Mouse (Mus musculus): Measurements from ENCODE around the gene Ctu1. TPM values are rescaled to one million over a fixed set of nuclear protein-coding genes. Genes with fewer than 3 reads are reported as not detected.

Gene Ctu1
- polyA plus RNA-seq (2015; fragmentation: Nextera tagmentation; extraction: Ambion mirVana): 19.9 and 22.3 TPM in 2 replicates

DNA sequence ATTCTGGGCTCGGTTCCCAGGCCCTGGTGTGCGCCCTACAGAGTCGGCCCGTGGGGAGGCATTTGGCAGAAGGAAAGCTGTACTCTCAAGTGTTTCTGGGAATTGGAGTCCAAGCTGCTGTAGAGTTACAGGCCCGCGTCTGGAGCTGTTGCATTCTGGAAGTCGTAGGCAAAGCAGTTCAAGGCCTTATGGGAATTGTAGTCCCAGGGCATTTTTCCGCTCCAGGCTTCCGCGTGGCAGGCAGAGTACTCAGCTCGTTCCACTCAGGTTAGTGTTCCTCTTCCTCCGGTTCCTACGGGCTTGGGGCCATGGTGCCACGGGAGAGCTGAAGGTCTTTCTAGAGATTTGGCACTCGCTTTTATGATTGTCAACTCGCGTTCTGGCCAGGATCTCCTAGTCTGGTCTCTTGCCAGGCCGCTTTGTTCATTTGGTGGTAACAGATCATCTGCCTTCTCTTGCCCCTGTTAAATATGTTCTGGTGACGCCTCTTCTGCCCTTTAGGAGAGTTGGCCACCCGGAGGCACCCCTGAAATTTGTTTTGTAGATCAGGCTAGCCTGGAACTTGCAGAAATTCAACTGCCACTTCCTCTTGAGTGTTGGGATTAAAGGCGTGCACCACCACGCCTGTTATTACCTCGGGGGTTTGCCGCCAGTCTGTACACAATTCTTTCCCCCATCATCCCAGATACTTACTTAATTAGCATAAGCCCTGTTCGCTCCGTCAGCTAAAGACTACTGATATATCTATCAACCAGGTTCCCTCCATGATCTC lies at the start of gene Ctu1:
TSS of gene Ctu1 (plus strand) at position 208 of the 772 bp plus-strand sequence.
- H3K9me3 ChIP-seq (replicated peaks): no peaks in the 10 kb centered on the region
- H3K27ac ChIP-seq (replicated peaks): peak within 1 kb of the TSS; percentile 60
- H3K9ac ChIP-seq (replicated peaks): peak within 1 kb of the TSS; percentile 72
- under 1% methylated on average over 26 of the region's 26 CpGs for WGBS
- peaks cover 27% of the 10 kb centered on the region for H3K36me3 ChIP-seq
- peak within 1 kb of the TSS; percentile 69 for H3K4me2 ChIP-seq
- peak; percentile 95 for ATAC-seq (ENCODE audit: low FRiP score)
- H3K4me1 ChIP-seq: peaks cover 13% of the 10 kb centered on the region
- H3K27me3 ChIP-seq (replicated peaks): no peaks in the 10 kb centered on the region
- peak within 1 kb of the TSS; percentile 66 for H3K4me3 ChIP-seq (replicated peaks)

DNA sequence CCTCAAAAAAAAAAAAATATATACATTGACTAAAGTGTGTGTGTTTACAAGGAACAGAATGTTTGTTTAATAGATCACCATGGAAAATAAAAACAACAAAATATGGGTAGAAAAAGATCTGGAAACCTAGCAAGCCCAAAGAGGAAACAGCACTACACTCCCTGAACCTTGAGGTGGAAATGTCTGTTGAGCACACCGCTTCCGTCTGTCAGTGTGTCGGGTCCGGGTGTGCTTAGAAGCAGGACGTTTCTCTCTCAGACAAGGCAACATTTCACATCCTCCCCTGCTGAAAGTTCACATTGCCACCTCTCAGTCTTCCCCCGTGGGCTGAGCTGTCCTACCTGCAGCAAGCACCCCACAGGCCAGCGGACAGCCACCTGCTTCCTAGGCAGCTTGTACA lies 48.9 kb upstream of the Ctu1 start:
- H3K9me3 ChIP-seq (replicated peaks): no peaks in the 10 kb centered on the region
- WGBS: 83% methylated on average over 7 of the region's 7 CpGs
- H3K4me2 ChIP-seq: no peak overlapping the region
- no peaks in the 10 kb centered on the region for H3K27me3 ChIP-seq (replicated peaks)
- ATAC-seq (ENCODE audit: low FRiP score): no peak
- no peak overlapping the region for H3K4me3 ChIP-seq (replicated peaks)
- H3K27ac ChIP-seq (replicated peaks): no peak overlapping the region
- peaks cover 3% of the 10 kb centered on the region; the same call in 1 of the 2 replicates for H3K4me1 ChIP-seq
- H3K36me3 ChIP-seq: no peaks in the 10 kb centered on the region
- H3K9ac ChIP-seq (replicated peaks): no peak overlapping the region

DNA sequence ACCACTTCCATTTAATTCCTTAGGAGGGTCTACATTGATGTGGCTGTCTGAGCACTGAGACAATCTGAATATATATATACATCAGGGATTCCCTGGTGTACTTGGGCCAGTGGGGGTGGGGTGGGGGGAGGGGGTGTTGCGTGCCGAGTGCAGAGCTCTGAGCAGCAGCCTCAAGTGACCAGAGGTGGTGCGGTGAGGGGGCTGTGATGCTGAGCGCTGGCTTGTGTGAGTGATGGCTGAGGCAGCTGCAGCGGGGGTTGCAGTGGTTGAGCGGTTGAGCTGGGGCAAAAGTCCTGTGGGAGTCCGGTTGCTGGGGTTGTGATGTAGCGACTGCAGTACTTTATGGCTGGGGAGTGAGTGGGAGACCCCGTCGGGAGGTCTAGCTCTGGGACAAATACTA lies 48.0 kb upstream of the Ctu1 start:
- Histone ChIP-seq H3K4me1 (peaks cover 3% of the 10 kb centered on the region; the same call in 1 of the 2 replicates), H3K4me3 (replicated peaks) (no peak overlapping the region), H3K36me3 (no peaks in the 10 kb centered on the region), H3K9me3 (replicated peaks) (no peaks in the 10 kb centered on the region), H3K27me3 (replicated peaks) (no peaks in the 10 kb centered on the region), H3K27ac (replicated peaks) (no peak overlapping the region), H3K4me2 (peak overlapping the region; percentile 39), H3K9ac (replicated peaks) (no peak overlapping the region)
- 11% methylated on average over 10 of the region's 10 CpGs for WGBS
- no peak for ATAC-seq (ENCODE audit: low FRiP score)

DNA sequence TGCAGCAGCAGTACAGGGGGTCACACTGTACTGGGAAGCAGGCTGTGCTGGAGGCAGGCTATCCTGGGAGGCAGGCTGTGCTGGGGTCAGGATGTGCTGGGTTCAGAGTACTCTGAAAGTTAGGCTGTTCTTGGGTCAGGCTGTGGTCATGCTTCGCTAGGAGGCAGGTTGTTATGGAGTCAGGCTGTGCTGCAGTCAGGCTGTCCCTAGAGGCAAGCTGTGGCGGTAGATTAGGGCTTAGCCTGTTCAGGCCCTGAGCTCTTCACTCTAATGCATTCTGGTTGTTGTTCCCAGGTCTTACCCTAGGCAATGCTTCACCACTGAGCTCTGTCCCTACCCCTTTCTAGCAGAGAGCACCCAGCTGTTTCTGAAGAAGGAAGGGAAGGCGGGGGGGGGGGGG lies 46.8 kb upstream of the Ctu1 start:
- Histone ChIP-seq H3K9me3 (replicated peaks) (no peaks in the 10 kb centered on the region), H3K9ac (replicated peaks) (no peak overlapping the region), H3K4me2 (no peak overlapping the region), H3K27me3 (replicated peaks) (no peaks in the 10 kb centered on the region), H3K36me3 (no peaks in the 10 kb centered on the region), H3K27ac (replicated peaks) (no peak overlapping the region), H3K4me1 (peaks cover 3% of the 10 kb centered on the region; the same call in 1 of the 2 replicates), H3K4me3 (replicated peaks) (no peak overlapping the region)
- ATAC-seq (ENCODE audit: low FRiP score): peak; percentile 21; the same call in 1 of the 2 replicates
- 84% methylated on average over 3 of the region's 3 CpGs for WGBS

DNA sequence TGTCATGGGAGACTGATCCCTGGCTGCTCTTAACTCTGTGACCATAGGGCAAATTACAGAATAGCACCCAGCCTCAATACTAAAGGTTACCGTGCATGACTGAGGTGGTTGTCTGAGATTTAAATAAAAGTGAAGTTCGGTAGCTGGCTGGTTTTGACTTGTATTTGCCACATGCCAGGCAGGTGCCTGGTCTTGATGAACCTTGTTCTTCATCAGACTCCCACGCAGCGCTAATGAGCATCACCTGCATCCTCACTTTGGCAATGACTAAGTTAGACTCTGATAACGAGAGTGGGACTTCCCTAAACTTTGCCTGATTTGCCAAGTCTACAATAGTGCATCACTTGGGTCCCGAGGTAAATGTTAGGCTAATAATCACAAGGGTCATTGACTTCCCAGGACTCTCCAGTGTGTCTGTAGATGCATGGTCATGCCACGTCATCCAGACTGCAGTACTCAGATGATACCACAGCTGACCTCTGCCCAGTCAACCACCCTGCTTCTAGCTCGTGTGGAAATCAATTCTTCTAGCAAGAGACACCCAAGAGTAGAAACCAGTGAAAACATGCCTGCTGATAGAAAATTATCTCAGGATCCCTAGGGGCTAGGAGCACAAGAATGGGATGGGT lies 45.9 kb upstream of the Ctu1 start:
- 86% methylated on average over 8 of the region's 8 CpGs for WGBS
- no peak overlapping the region for H3K9ac ChIP-seq (replicated peaks)
- no peak for ATAC-seq (ENCODE audit: low FRiP score)
- no peaks in the 10 kb centered on the region for H3K9me3 ChIP-seq (replicated peaks)
- no peak overlapping the region for H3K4me3 ChIP-seq (replicated peaks)
- no peak overlapping the region for H3K27ac ChIP-seq (replicated peaks)
- peaks cover 3% of the 10 kb centered on the region; the same call in 1 of the 2 replicates for H3K4me1 ChIP-seq
- H3K4me2 ChIP-seq: no peak overlapping the region
- H3K36me3 ChIP-seq: no peaks in the 10 kb centered on the region
- H3K27me3 ChIP-seq (replicated peaks): no peaks in the 10 kb centered on the region

DNA sequence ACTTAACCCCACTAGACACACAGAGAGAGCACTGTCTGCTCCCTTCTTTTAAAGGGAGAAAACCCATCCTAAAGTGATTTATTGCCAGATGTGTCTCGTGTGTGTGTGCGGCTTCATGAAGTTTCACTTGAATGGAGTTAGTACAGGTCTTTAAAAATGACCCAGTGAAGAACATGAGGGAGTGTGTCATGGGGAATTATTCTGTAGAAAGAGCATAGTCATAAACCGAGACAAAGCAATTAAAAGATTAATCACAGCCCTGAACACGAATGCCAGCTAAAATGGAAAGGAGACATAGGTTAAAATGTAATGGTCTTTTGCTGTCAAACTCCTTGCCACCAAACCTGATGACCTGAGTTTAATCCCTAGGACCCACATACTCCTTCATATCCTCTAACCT lies 37.9 kb upstream of the Ctu1 start:
- no peaks in the 10 kb centered on the region for H3K27me3 ChIP-seq (replicated peaks)
- H3K4me1 ChIP-seq: no peaks in the 10 kb centered on the region
- H3K9ac ChIP-seq (replicated peaks): no peak overlapping the region
- H3K27ac ChIP-seq (replicated peaks): no peak overlapping the region
- 45% methylated on average over 4 of the region's 4 CpGs for WGBS
- no peaks in the 10 kb centered on the region for H3K9me3 ChIP-seq (replicated peaks)
- no peak for ATAC-seq (ENCODE audit: low FRiP score)
- H3K4me2 ChIP-seq: no peak overlapping the region
- H3K4me3 ChIP-seq (replicated peaks): no peak overlapping the region
- no peaks in the 10 kb centered on the region for H3K36me3 ChIP-seq

DNA sequence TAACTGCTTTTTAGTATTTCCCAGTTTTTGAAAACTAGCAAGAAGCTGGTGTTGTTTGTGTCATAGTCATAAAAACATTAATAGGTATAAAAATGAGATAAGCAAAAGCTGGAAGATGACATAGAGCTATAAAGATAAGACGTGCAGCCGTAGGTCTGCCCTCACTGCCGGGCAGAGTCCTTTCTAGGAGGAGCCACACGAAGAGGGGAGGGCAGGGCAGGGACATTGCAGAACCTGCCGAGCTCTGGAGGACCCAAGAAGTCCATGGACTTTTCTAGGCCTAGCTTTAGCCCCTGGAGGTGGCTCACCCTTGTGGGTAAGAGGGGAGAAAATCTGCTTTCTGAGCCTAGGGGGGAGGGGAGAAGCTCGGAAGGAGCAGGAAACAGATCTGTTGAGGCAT lies 37.3 kb upstream of the Ctu1 start, which contains the start of gene Ceacam18:
TSS of gene Ceacam18 (plus strand) at position 208 of the 400 bp plus-strand sequence.
- ATAC-seq (ENCODE audit: low FRiP score): no peak
- H3K4me2 ChIP-seq: no peak within 1 kb of the TSS
- H3K9me3 ChIP-seq (replicated peaks): no peaks in the 10 kb centered on the region
- no peak within 1 kb of the TSS for H3K4me3 ChIP-seq (replicated peaks)
- no peak within 1 kb of the TSS for H3K27ac ChIP-seq (replicated peaks)
- 70% methylated on average over 6 of the region's 6 CpGs for WGBS
- no peaks in the 10 kb centered on the region for H3K4me1 ChIP-seq
- H3K9ac ChIP-seq (replicated peaks): no peak within 1 kb of the TSS
- H3K36me3 ChIP-seq: no peaks in the 10 kb centered on the region
- H3K27me3 ChIP-seq (replicated peaks): no peaks in the 10 kb centered on the region

DNA sequence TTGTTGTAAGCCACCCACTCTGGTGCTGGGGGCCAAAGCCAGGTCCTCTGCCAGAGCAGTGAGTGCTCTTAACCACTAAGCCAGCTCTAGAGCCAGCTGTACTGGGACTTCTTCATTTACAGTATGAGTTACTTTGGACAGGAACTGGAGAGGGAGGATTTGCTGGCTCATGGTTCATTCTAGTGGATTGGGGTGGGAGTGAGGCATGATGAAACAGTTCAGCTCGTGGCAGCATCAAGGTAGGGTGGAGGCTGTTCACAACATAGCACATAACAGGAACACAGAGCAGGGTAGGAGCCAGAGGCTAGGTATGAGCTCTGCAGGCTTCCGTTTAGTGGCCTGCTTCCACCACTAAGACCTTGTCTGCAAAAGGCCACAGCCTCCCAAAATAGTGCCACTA lies 35.6 kb upstream of the Ctu1 start:
- WGBS: 64% methylated on average over 2 of the region's 2 CpGs
- no peaks in the 10 kb centered on the region for H3K9me3 ChIP-seq (replicated peaks)

DNA sequence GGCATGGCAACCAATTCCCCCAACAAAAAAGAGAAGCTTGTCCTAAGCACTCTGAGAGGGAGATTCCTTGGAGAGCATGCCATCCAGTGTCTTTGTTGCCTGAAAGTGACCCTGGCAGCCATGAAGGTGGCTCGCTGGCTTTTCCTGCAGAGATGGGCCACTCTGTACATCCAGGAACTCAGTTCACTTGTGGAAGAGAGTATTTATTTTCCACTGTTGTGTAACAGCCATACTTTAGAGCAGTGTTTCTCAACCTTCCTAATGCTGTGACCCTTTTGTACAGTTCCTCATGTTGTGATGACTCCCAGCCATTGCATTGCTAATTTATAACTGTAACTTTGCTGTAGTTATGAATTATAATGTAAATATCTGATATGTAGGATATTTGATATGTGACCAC lies 34.7 kb upstream of the Ctu1 start:
- no peak overlapping the region for H3K27ac ChIP-seq (replicated peaks)
- no peaks in the 10 kb centered on the region for H3K4me1 ChIP-seq
- no peaks in the 10 kb centered on the region for H3K36me3 ChIP-seq
- no peak for ATAC-seq (ENCODE audit: low FRiP score)
- H3K27me3 ChIP-seq (replicated peaks): no peaks in the 10 kb centered on the region
- 55% methylated on average over 1 of the region's 1 CpGs for WGBS
- H3K4me2 ChIP-seq: no peak overlapping the region
- H3K4me3 ChIP-seq (replicated peaks): no peak overlapping the region
- no peaks in the 10 kb centered on the region for H3K9me3 ChIP-seq (replicated peaks)
- H3K9ac ChIP-seq (replicated peaks): no peak overlapping the region

More for the DNA sequence above, 35.6 kb upstream of the Ctu1 start:
- Histone ChIP-seq H3K27ac (replicated peaks) (no peak overlapping the region), H3K4me1 (no peaks in the 10 kb centered on the region), H3K4me2 (no peak overlapping the region), H3K4me3 (replicated peaks) (no peak overlapping the region), H3K36me3 (no peaks in the 10 kb centered on the region), H3K9ac (replicated peaks) (no peak overlapping the region), H3K27me3 (replicated peaks) (no peaks in the 10 kb centered on the region)
- no peak for ATAC-seq (ENCODE audit: low FRiP score)

DNA sequence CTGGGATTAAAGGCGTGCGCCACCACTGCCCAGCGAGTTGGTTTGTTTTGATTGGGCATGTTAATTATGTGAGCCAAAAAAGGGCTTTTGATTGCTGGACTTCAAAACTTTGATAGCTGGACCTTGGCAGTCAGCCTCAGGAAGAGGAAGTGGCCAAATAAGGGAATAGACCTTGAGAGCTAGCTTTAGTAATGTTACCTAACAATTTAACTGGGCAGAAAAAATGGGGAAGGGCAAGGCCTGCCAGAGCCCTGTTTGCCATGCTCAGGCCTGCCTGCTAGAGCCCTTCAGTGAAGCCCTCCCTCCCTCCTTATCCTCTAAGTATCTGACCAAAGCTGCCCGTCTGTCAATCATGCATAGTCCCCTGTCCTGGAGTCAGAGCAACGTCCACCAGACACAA lies 29.2 kb upstream of the Ctu1 start:
- no peak for ATAC-seq (ENCODE audit: low FRiP score)
- Histone ChIP-seq H3K9ac (replicated peaks) (no peak overlapping the region), H3K27me3 (replicated peaks) (no peaks in the 10 kb centered on the region), H3K27ac (replicated peaks) (no peak overlapping the region), H3K4me1 (no peaks in the 10 kb centered on the region), H3K36me3 (no peaks in the 10 kb centered on the region), H3K4me3 (replicated peaks) (no peak overlapping the region), H3K4me2 (no peak overlapping the region), H3K9me3 (replicated peaks) (no peaks in the 10 kb centered on the region)
- WGBS: 85% methylated on average over 5 of the region's 5 CpGs

DNA sequence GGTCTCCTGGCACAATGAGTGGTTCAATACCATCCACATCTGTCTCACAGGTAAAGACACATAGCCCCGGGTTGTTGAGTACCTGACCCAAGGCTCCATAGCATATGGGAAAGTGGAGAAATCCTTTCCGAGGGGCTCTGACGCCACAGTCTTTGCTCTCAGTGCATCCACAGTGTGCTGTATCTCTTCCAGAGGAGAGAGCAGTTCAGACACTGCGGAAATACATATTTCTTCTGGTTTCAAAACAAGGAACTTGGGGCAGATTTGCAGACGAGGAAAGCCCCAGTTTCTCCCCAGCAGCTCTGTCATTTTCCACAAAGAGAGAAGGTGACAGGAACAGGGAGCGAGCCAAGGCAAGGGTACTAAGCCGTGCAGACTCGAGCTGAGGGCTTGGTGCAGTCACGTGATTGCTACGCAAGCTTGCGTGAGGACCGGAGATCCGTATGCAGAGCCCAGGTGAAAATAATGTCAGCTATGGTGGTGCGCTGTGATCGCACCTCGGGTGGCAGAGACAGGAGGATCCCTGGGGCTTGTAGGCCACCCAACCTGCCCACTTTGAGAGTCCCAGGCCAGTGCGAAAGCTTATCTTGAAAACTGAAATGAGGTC lies 28.7 kb upstream of the Ctu1 start:
- H3K4me3 ChIP-seq (replicated peaks): no peak overlapping the region
- no peak overlapping the region for H3K4me2 ChIP-seq
- no peak for ATAC-seq (ENCODE audit: low FRiP score)
- H3K9ac ChIP-seq (replicated peaks): no peak overlapping the region
- H3K27ac ChIP-seq (replicated peaks): no peak overlapping the region
- H3K36me3 ChIP-seq: no peaks in the 10 kb centered on the region
- no peaks in the 10 kb centered on the region for H3K9me3 ChIP-seq (replicated peaks)
- H3K27me3 ChIP-seq (replicated peaks): no peaks in the 10 kb centered on the region
- H3K4me1 ChIP-seq: no peaks in the 10 kb centered on the region
- 82% methylated on average over 17 of the region's 17 CpGs for WGBS

DNA sequence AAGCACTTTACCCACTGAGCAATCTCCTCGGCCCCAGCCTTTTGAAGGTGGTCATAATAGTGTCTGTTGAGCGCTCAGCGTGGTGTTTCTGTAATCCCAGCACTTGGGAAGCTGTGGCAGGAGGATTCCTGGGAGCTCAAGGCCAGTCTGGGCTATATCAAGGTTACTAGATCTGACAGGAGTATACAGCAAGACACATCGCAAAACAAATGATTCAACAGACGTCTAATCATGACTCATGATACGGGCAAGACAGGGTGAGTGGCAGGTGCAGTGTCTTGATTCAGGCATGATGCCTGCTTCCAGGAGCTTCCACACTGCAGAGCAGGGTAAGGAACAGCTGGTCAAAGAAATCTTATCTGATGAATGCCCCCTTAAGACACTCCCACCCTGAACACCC lies 19.1 kb upstream of the Ctu1 start:
- no peak overlapping the region for H3K4me2 ChIP-seq
- H3K4me1 ChIP-seq: no peaks in the 10 kb centered on the region
- H3K4me3 ChIP-seq (replicated peaks): no peak overlapping the region
- H3K9ac ChIP-seq (replicated peaks): no peak overlapping the region
- ATAC-seq (ENCODE audit: low FRiP score): no peak
- no peaks in the 10 kb centered on the region for H3K36me3 ChIP-seq
- no peaks in the 10 kb centered on the region for H3K9me3 ChIP-seq (replicated peaks)
- H3K27ac ChIP-seq (replicated peaks): no peak overlapping the region
- no peaks in the 10 kb centered on the region for H3K27me3 ChIP-seq (replicated peaks)
- 88% methylated on average over 6 of the region's 6 CpGs for WGBS
